Mouse (Mus musculus): ENCODE results near the gene Ltc4s.
A peak's percentile ranks its signal among the peaks of the same experiment; 100 is the strongest.

Gene Ltc4s

GRCm38 (mm10) chr11:50248473-50249171, 10.2 kb upstream of the Ltc4s start:
- no peak for DNase-seq (ENCODE audit: low read depth, low spot score)

DNA sequence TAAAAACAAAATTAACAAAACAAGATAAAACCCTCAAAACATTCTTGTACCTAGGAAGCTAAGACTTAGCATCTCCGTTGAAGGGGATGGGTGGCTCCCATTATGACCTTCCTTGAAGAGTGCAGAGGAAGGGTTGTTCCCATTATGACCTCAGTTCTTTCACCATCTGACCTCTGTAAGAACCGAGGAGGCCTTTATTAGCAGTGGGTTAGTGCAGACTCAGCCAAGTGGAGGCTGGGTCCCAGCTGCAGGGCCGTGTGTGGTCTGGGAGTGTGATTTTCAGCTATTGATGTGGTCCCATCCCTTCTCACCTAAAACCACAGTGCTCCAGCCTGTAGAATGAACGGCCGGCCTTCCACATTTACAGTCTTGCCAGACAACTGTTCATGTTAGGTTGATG, 6.9 kb upstream of the Ltc4s start:
- DNase-seq (ENCODE audit: low read depth, low spot score): no peak

GRCm38 (mm10) chr11:50243926-50244325, 5.5 kb upstream of the Ltc4s start:
- no peak for DNase-seq (ENCODE audit: low read depth, low spot score)

DNA sequence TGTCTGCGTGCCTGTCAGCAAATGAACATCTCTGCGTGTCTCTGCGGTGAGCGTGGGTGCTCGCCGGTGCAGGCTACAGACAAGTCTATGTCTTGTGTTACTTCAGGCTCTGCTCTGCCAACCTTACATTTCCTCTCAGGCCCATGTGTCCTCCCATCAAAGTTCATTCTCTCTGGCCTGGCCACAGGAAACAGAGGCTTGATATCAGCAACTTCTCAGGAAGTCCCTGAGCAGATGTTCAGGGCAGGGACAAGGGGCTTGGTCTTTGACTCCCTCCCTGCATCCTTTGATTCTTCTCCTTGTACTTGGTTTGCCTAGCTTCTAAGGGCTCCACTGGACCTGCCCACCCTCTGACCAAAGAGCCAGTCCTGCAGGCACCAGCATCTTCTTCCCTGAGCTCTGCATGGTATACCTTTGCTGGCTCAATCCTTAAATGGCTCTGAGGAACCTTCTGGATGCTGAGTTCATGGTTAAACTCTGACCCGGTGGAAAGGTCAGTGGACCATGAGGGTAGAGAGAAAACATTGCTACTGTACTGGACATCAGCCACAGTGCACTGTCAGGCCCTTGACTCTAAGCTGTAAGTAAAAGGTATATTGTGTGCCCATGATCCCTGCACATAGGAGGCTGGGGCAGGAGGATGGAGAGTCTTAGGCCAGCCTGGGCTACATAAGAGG, 2.0 kb upstream of the Ltc4s start:
- no peak for DNase-seq (ENCODE audit: low read depth, low spot score)

DNA sequence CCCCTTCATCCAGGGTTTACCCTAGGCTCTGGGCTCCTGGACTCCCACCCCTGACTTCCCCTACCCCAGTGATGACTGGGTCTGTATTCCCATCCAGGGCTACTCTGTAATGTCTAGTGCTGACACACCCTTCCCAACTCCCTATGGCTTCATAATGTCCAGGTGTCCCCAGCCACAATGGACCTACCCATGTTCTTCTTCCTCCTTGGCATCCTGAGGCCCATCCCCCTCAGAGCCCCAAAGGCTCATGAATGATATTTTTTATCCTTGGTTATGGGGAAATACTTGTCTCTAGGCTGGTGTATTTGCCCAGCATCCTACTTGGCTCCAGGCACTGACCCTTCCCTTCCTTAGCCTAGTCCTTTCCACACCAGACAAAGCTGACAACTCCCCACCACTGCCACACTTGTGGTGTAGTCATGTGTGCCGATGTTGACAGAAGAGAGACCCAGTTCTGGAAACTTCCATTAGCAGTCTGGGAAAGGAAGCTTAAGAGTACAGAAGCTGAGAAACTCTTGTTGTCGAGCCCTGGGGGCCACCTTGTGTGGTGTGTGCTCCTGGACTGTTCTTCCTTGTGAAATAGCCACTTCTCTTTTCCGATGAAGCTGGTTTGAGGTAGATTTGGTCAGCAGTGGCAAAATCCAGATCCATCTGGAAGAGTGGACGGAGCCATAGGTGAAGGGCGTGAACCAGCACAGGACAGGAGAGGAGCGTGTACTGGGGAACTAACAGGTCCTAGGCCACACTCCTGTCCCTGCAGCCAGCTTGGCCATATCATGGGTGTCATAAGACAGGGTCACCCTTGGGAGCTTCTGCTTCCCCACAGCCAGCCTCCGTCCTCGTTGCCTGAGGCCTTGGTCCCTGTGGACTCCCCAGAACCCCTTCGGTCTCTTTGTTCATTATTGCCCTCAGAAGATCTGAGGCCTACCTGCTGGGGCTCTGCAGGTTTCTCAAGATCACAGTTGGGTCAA, 690 bp upstream of the Ltc4s start:
- no peak for DNase-seq (ENCODE audit: low read depth, low spot score)

DNA sequence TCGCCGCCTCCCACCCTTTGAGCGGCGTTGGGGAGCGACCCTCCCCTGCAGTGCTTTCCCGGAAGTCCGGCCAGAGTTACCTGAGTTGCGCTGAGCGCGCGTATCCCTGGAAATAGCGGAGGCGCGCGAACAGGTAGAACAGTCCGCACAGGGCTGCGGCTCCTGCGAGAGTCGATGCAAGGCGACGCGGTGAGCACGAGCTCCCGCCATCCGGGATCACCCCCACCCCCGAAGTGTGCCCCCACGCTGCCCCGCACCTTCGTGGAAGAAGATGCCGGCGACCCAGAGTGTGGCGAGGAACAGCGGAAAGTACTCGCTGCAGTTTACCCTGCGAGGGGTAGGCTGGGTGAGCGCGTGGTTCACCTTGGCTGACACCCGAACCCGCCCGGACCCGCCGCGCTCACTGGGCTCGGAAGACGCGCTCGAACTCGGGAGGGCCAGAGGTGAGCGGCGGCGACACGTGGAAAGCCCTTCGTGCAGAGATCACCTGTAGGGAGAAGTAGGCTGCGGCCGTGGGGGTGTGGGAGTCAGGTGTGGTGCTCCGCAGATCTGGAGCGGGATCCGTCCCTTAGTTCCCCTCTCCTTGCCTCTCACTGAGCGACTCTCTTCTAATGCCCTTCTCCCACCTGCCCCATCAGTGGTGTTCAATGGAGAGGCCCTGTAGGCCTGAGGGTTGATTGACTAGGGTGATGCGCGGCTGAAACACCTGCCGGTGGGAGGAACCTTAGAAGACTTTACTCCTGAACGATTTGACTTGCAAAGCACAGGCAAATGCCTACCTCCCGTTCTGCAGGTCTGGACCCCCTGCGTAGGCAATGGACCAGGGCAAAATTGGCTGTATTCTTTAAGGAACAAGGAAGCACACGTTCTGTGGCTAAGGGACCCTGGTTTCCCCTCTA, 1.2 kb downstream of the Ltc4s start:
- DNase-seq (ENCODE audit: low read depth, low spot score): no peak

DNA sequence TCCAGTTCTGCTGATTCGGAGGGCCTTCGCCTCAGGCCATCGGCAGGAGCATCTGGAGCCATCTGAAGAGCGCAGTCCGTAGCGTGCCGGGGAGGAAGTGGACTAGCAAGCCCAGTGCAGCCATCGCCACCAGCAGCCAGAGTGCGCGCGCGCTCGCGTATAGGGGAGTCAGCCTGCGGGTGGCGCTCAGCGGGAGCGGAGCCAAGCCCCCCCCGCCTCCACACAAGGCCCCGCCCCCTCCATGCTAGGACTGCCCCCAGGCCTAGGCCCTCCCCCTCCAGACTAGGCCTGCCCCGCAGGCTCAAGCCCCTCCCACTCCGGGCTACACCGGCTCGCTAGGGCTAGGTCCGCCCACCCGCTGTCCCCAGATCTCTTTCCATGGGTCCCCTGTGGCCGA, 1.9 kb downstream of the Ltc4s start:
- DNase-seq (ENCODE audit: low read depth, low spot score): peak; percentile 54

GRCm38 (mm10) chr11:50234606-50235005, 3.8 kb downstream of the Ltc4s start:
- no peak for DNase-seq (ENCODE audit: low read depth, low spot score)

DNA sequence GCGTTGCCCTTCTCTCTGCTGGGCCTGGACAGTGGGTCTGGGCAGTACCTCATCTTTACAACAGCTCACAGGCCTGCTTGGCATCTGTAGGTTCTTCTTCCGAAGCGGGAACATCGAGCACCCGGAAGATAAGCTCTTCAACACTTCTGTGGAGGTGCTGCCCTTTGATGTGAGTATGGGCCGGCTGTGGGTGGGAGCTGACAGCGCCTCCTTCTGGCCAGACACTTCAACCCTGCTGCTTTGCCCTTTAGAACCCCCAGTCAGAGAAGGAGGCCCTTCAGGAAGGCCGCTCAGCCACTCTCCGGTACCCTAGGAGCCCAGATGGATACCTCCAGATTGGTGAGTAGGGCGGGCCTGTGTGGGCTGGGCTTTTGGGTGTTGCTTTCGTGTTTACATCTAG, 4.4 kb downstream of the Ltc4s start:
- DNase-seq (ENCODE audit: low read depth, low spot score): no peak

GRCm38 (mm10) chr11:50233022-50233421, 5.4 kb downstream of the Ltc4s start:
- no peak for DNase-seq (ENCODE audit: low read depth, low spot score)

DNA sequence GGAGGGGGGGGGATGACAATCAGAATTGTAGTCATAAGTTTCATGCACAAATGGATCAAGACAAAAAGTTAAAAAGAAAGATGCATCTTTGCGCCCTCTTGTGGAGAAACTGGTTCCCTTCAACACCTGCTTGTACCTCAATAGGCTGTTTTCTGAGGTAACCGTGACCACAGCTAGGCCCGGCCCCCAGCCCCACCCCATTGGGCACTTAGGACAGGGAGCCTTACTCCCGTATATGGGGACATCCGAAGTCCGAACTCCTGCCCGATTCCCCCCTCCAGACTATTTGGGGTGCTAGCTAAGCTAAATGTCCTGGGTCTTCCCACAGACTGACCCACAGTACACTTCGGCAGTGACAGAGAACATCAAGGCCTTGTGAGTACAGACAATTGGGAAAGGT, 7.0 kb downstream of the Ltc4s start:
- DNase-seq (ENCODE audit: low read depth, low spot score): peak; percentile 91

- no peak for DNase-seq (ENCODE audit: low read depth, low spot score)
Measured at GRCm38 (mm10) chr11:50230481-50231304, 7.7 kb downstream of the Ltc4s start.

- no peak for DNase-seq (ENCODE audit: low read depth, low spot score)
Measured at GRCm38 (mm10) chr11:50229252-50229910, 9.0 kb downstream of the Ltc4s start.

DNA sequence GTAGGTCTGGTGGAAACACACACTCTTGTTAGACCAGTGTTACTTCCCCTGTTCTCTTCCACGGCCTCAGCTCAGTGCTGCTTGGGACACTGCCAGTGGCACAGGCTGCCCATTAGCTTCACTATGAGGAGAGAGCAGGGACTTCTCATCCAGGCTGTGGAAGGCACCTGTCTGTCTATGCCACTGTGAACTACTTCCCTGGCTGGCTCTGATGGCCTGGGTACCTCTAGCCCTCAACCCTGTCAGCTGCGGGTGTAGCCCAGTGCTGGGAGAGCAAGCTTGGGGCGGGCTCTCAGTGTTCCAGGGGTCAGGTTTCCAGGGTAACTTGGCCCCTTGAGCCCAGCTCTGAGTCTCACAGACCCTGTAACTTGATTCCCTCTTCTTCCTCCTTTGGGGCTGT, 9.6 kb downstream of the Ltc4s start:
- no peak for DNase-seq (ENCODE audit: low read depth, low spot score)

DNA sequence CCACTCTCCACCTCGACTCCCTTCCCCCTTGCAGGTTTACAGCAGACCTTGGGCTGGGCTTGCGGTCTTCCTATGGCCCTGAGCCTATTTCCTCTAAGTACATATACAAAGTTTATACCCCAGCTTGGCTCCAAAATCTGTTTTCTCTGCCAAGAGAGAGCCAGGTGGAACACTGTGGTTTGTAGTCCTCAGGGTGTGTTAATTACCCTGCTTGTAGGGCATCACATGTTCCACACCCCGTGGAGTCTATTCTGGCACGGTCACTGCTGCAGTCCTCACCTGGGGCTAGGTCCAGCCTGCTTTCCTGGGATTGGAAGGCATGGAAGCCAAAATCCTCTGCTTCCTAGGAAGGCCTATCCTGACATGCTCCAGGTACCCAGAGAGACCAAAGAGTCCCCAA, 10.7 kb downstream of the Ltc4s start:
- no peak for DNase-seq (ENCODE audit: low read depth, low spot score)

- no peak for DNase-seq (ENCODE audit: low read depth, low spot score)
Measured at GRCm38 (mm10) chr11:50227226-50227625, 11.2 kb downstream of the Ltc4s start.

DNA sequence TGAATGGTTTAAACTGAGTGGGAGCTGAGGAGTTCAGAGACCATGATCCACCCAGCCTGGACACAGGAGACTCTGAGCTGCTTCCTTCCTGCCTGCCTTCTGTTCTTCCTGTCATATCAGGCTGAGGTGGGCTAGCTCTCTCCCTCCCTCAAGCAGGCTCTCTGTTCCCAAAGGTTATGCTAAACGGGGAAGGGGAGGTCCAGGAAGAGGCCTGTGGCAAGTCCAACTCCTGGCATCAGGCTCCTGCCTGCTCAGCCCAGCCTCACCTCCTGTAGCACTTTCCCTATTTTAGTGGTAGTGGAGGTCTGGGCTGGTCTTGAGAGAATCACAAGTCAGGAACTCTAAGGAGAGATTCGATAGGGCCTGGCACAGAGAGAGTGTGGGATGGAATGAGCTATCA, 12.0 kb downstream of the Ltc4s start:
- DNase-seq (ENCODE audit: low read depth, low spot score): no peak

DNA sequence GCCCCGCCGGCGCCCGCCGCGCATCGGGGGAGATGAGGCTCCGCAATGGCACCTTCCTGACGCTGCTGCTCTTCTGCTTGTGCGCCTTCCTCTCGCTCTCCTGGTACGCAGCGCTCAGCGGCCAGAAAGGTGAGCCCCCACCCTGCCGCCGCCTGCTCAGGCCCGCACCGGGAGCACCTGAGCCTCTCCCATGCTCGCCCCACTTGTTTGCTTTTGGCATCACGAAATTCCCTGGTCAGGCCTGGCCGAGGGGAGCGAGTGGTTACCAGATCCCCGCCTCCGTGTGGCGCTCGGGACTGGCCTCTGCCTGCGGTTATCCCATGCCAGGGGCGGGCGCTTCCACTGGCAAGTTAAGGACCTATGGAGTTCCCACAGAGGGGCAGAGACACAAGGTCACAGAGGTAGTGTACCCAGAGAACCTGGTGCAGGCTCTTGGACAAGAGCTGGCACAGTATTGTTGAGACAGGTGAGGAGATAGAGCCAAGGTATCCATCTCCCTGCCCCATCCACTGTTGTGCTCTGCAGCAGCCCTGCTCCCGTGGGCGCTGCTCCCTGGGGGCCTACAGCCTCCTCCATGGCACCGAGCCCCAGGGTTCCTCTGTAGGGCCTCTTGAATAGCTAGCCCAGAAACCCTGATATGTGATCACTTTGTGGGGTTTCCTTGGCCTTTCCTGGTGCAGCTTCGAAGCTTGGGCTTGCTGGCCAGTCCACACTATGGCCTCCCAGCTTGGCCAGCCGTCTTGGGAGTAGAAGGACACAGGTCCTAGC, 12.6 kb downstream of the Ltc4s start:
- DNase-seq (ENCODE audit: low read depth, low spot score): peak; percentile 49

Data from 3T3-L1 (cell line).